Mouse (Mus musculus) intestine, embryonic 15.5 days (tissue): ENCODE results near the gene Pde4d. TPM values are rescaled to one million over a fixed set of nuclear protein-coding genes. Genes with fewer than 3 reads are reported as not detected.

Experiments
- ATAC-seq: fragments of 200-750 bp; cut with Nextera tagmentation; 2 replicates; pipeline ENCODE4 v1.8.0; 2017; ENCODE audit warnings: moderate TSS enrichment, moderate library complexity
- H3K27ac ChIP-seq: fragments of 300-500 bp; sonication (generic); 2 replicates; pipeline ENCODE4 v1.5.1; 2015; ENCODE audit warnings: mild to moderate bottlenecking, inconsistent platforms
- H3K27me3 ChIP-seq: fragments of 300-500 bp; sonication (generic); replicated peaks from 2 replicates; pipeline ENCODE4 v1.6.1; 2015; ENCODE audit warnings: inconsistent platforms
- H3K36me3 ChIP-seq: fragments of 300-500 bp; sonication (generic); 2 replicates; pipeline ENCODE4 v1.6.1; 2015; ENCODE audit warnings: inconsistent platforms
- H3K4me1 ChIP-seq: fragments of 300-500 bp; sonication (generic); replicated peaks from 2 replicates; pipeline ENCODE4 v1.6.1; 2015; ENCODE audit warnings: inconsistent platforms
- H3K4me2 ChIP-seq: fragments of 300-500 bp; sonication (generic); replicated peaks from 2 replicates; pipeline ENCODE4 v1.6.1; 2015; ENCODE audit warnings: mild to moderate bottlenecking, inconsistent platforms
- H3K4me3 ChIP-seq: fragments of 300-500 bp; sonication (generic); replicated peaks from 2 replicates; pipeline ENCODE4 v1.5.1; 2015; ENCODE audit warnings: inconsistent platforms
- H3K9ac ChIP-seq: fragments of 300-500 bp; sonication (generic); 2 replicates; pipeline ENCODE4 v1.6.1; 2015; ENCODE audit warnings: inconsistent platforms
- H3K9me3 ChIP-seq: fragments of 300-500 bp; sonication (generic); 2 replicates; pipeline ENCODE4 v1.6.1; 2016; ENCODE audit warnings: inconsistent platforms
- WGBS: fragments of 180-500 bp; shearing (Covaris S2); methylation state at CpG from one replicate; pipeline ENCODE4 v1.1.7; 2015; 5-methylcytosine and 5-hydroxymethylcytosine counted together
- polyA plus RNA-seq: library from polyadenylated mRNA; unstranded; fragments of >200 nt; fragmentation: Nextera tagmentation; extraction: Ambion mirVana; gene quantifications from 2 replicates; pipeline ENCODE4 v1.2.1, GENCODE M21; 2015

Gene Pde4d
- polyA plus RNA-seq, 1 experiment from 2014 or later, result 18.5 TPM

DNA sequence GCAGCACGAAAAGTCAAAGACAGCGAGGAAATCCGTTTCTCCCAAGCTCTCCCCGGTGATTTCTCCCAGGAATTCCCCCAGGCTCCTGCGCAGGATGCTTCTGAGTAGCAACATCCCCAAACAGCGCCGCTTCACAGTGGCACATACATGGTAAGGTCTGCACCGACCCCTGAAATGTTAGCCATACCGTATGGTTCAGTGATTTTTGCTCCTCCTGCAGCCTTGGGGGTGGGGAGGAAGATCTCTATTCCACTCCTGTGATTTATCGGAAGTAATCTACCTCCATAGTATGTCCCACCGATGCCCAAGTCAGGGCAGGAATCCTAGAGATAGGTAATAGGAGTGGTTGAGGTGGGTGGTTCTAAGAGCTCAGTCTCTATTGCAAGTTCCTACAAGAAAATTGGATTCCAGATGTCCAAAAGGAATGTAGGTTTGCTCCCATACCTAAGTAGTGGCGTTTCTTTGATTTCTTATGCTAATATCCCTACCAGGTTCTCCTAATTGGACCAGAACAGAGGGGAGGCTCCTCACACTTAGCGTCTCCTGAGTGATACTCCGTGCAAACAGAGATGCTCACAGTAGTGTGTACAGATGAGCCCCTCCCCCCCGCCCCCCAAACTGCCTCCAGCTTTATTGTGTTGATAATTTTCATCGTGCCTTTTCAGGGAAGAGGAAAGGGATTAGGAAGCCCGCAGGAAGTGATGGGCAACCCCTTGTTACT is 811.2 kb downstream of the Pde4d start:
- Histone ChIP-seq H3K4me3 (peak overlapping the region; percentile 51), H3K27ac (peak overlapping the region; percentile 86), H3K9ac (peak overlapping the region; percentile 56), H3K4me2 (peak overlapping the region; percentile 87), H3K27me3 (no peaks in the 10 kb centered on the region), H3K9me3 (no peaks in the 10 kb centered on the region), H3K4me1 (no peaks in the 10 kb centered on the region), H3K36me3 (no peaks in the 10 kb centered on the region)
- peak; percentile 52 for ATAC-seq
- 2% methylated on average over 17 of the region's 17 CpGs for WGBS

DNA sequence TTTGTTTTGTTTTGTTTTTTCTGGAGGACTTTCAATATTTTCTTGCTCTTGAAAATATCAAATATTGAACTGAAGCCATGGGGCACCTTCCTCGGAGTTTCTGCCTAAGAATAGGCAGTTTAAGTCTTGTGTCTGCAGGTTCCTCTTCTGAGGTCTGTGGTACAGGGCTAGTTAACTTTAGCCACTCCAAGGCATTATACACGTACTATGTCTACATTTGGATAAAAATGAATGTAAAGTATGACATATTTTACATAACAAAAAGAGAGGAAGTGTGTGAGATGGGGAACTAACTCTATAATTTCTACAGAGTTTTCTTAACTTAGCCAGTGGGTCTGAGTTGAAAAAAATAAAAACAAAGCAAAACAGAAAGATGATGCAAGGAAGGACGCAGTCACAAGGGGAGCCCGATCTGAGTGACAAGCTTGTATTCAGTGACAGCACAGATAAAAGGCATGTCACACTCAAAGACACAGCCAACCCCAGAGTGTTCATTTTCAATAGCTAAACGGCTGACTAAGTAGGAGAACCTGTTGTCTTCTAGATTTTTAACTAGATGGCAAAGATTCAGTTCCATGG is 812.0 kb downstream of the Pde4d start:
- WGBS, result 52% methylated on average over 5 of the region's 5 CpGs
- Histone ChIP-seq H3K9ac (no peak overlapping the region), H3K4me1 (no peaks in the 10 kb centered on the region), H3K4me3 (peak overlapping the region; percentile 14; the same call in 1 of the 2 replicates), H3K27ac (no peak overlapping the region), H3K36me3 (no peaks in the 10 kb centered on the region), H3K9me3 (no peaks in the 10 kb centered on the region), H3K27me3 (no peaks in the 10 kb centered on the region), H3K4me2 (peak overlapping the region; percentile 87)
- ATAC-seq, result no peak

DNA sequence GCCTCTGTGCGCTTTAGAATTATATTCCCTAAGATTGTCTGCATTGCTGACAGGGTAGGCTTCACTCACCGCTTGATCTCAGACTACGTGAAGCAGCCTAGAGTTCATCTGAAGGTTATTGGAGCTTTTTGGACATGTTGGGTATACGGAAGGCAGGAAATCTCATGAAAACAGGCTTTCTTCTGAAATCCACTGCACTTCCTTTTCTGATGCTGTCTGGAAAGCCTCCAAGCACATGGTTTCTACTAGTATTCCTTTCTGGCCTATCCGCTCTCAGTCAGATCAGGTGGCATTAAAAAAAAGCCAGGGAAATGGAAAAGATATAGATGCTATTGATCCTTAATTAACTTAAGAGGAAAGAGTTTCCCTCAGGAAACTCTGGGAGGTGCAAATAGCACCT is 812.8 kb downstream of the Pde4d start:
- Histone ChIP-seq H3K36me3 (no peaks in the 10 kb centered on the region), H3K9me3 (no peaks in the 10 kb centered on the region), H3K27ac (peak overlapping the region; percentile 20; the same call in 1 of the 2 replicates), H3K4me2 (peak overlapping the region; percentile 87), H3K27me3 (no peaks in the 10 kb centered on the region), H3K4me1 (no peaks in the 10 kb centered on the region), H3K4me3 (peak overlapping the region; percentile 14; the same call in 1 of the 2 replicates), H3K9ac (no peak overlapping the region)
- WGBS, result 50% methylated on average over 5 of the region's 5 CpGs
- no peak for ATAC-seq

DNA sequence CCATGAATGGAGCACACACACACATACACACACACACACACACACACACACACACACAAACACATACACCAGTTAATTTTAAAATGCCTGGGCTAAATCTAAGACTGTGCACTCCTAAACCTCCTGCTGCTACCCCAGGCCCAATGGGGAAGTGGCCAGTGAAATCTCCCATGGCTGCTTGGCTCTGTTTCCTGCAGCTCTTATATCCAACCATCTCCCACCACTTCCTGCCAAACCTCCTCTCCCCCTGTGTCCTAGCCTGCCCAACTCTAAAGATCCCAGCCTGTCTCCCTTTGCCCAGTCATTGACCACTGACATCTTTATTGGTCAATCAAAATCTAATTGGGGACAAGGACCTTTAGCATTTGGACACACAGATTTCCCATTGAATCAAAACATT is 814.1 kb downstream of the Pde4d start:
- no peak overlapping the region for H3K4me2 ChIP-seq
- H3K9me3 ChIP-seq, result no peaks in the 10 kb centered on the region
- ATAC-seq, result no peak
- no peak overlapping the region for H3K4me3 ChIP-seq
- H3K36me3 ChIP-seq, result no peaks in the 10 kb centered on the region
- H3K27me3 ChIP-seq, result no peaks in the 10 kb centered on the region
- no peak overlapping the region for H3K9ac ChIP-seq
- no peaks in the 10 kb centered on the region for H3K4me1 ChIP-seq
- no peak overlapping the region for H3K27ac ChIP-seq

DNA sequence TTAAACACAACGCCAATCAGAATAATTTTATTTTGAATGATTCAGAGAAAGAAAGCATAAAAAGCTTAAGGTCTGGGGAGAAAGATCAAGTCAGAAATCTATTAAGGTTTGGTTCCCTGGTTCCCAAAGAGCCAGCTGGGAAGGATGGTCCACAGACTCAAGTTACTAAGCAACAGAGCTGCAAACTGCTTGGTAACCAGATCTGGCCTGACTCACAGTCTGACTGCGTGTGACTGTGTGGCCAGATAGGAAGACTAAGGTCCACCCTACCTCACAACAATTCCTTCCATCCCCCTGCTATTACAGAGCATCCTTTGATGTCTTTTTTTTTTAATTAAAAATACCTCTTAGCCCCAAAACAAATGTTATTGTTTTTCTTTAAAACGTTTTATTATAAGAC is 818.5 kb downstream of the Pde4d start:
- Histone ChIP-seq H3K4me2 (no peak overlapping the region), H3K27me3 (no peaks in the 10 kb centered on the region), H3K27ac (no peak overlapping the region), H3K9me3 (no peaks in the 10 kb centered on the region), H3K36me3 (no peaks in the 10 kb centered on the region), H3K4me1 (no peaks in the 10 kb centered on the region), H3K9ac (no peak overlapping the region), H3K4me3 (no peak overlapping the region)
- no peak for ATAC-seq
- WGBS, result 53% methylated on average over 3 of the region's 3 CpGs

DNA sequence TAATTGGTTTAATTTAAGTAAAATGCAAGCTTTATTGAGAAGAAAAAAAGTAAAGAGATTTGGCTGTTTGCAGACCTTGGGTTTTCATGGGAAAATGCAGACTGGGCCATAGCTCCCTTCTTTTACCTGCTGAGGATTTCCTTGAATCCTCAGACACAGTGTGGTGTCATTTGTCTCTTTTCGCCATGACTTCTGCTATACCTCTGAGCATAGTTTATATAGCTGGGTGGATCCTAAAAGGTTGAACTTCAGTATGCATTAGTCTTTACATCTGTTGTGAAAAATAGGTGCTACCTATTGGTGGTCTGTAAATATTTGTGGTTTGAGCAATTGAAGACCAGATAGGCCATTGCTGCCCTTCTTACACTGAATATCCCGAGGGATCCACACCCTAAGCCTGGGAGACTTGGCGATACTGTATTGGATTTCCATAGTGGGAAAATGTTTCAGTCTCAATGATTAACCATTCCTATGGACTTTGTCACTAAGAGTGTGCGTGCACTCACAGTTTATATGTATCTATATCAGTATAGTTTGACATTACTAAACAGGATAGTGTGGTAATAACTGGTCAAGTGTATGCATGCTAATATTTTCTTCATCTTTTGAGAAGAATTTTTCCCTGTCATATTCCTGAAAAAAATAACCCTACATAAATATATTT is 819.0 kb downstream of the Pde4d start:
- ATAC-seq, result peak; percentile 91
- 81% methylated on average over 4 of the region's 4 CpGs for WGBS
- H3K9me3 ChIP-seq, result no peaks in the 10 kb centered on the region
- H3K27me3 ChIP-seq, result no peaks in the 10 kb centered on the region
- no peaks in the 10 kb centered on the region for H3K4me1 ChIP-seq
- no peaks in the 10 kb centered on the region for H3K36me3 ChIP-seq
- no peak overlapping the region for H3K4me3 ChIP-seq
- no peak overlapping the region for H3K9ac ChIP-seq
- no peak overlapping the region for H3K27ac ChIP-seq
- H3K4me2 ChIP-seq, result no peak overlapping the region

DNA sequence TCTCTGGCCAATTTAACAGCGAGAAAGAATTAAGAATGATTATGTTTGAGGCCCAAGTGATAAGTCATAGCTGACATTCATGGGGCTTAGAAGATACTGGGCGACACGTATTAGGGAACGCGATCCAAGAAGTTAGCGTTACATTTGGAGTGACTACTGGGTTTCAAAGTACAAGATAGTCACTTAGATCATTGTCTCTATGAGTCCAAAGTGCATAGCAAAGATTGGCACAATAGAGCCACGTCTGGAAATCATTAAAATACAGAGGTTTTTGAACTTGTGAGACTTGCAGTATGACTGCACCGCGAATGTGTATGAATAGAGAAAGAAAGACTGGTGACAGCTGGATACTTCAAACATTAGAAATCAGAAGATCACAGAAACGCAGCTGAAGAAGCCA is 825.1 kb downstream of the Pde4d start:
- no peaks in the 10 kb centered on the region for H3K9me3 ChIP-seq
- 85% methylated on average over 10 of the region's 10 CpGs for WGBS
- H3K4me2 ChIP-seq, result no peak overlapping the region
- no peaks in the 10 kb centered on the region for H3K27me3 ChIP-seq
- no peak overlapping the region for H3K9ac ChIP-seq
- H3K4me3 ChIP-seq, result no peak overlapping the region
- peak; percentile 31; the same call in 1 of the 2 replicates for ATAC-seq
- H3K4me1 ChIP-seq, result 0 out of 2 replicates have a peak, but pooled peaks cover 3% of the 10 kb centered on the region
- H3K27ac ChIP-seq, result no peak overlapping the region
- H3K36me3 ChIP-seq, result no peaks in the 10 kb centered on the region

DNA sequence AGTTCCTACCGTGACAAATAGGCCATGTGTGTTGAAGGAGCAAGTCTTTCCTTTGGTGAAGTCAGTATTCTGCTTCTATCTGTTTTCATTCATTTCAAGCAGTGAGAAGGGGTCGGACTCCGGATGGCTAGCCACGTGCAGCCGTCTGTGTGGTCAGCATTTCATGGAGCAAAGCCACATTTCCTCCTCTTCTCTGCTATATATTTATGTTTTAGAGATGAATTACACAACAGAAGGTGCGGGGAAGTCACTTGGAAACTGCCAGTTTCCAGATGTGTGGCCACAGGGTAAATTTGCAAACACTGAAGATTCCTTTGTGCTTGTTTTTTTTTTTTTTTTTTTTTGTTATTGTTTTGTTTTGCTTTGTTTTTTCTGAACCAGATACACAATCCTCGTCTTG is 828.0 kb downstream of the Pde4d start:
- no peak for ATAC-seq
- 38% methylated on average over 7 of the region's 7 CpGs for WGBS
- H3K27ac ChIP-seq, result no peak overlapping the region

DNA sequence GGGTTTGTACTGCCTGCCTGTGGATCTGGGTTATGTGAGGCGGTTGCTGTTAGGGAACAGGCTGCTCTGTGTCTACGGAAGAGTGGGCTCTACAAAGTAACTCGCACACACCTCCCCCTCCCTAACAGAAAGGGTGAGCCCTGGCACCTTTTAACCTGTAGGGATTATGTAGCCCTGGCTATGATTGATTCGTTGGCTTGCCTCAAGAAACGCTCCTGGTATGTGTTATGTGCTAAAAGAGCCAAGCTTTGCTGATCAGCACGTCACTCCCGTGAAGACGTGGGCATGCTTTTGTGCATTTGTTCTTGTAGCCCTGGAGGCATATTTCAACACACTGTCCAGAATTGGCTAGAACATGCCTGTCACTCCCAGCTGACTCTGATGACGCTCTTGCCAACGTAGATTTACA is 828.8 kb downstream of the Pde4d start:
- Histone ChIP-seq H3K4me2 (no peak overlapping the region), H3K4me3 (no peak overlapping the region), H3K4me1 (0 out of 2 replicates have a peak, but pooled peaks cover 3% of the 10 kb centered on the region), H3K27ac (no peak overlapping the region), H3K36me3 (no peaks in the 10 kb centered on the region), H3K9ac (no peak overlapping the region), H3K9me3 (no peaks in the 10 kb centered on the region), H3K27me3 (no peaks in the 10 kb centered on the region)
- 47% methylated on average over 10 of the region's 10 CpGs for WGBS
- ATAC-seq, result no peak

More for the DNA sequence above, 828.0 kb downstream of the Pde4d start:
- Histone ChIP-seq H3K9ac (no peak overlapping the region), H3K4me2 (no peak overlapping the region), H3K27me3 (no peaks in the 10 kb centered on the region), H3K4me1 (0 out of 2 replicates have a peak, but pooled peaks cover 3% of the 10 kb centered on the region), H3K9me3 (no peaks in the 10 kb centered on the region), H3K4me3 (no peak overlapping the region), H3K36me3 (no peaks in the 10 kb centered on the region)

DNA sequence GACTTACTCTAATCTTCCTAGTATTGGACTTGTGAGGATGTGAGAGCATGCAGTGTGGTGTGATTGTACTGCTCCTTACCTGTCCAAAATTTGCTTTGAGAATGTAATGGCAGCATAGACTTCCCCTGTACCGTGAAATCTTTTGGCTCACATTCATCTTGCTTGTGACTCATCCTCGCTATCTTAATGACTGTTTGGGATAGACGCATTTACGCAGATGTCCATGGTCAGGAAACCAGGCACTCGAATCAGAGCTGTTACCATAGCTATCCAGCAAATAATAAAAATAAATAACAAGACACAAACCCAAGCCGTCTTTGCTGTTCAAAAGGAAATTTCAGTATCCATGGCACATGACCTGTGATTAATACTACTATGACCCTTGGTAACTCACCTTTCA is 829.5 kb downstream of the Pde4d start:
- H3K9ac ChIP-seq, result no peak overlapping the region
- no peaks in the 10 kb centered on the region for H3K36me3 ChIP-seq
- H3K4me3 ChIP-seq, result no peak overlapping the region
- H3K27ac ChIP-seq, result no peak overlapping the region
- 0 out of 2 replicates have a peak, but pooled peaks cover 3% of the 10 kb centered on the region for H3K4me1 ChIP-seq
- no peak for ATAC-seq
- WGBS, result 60% methylated on average over 6 of the region's 6 CpGs
- H3K4me2 ChIP-seq, result no peak overlapping the region
- no peaks in the 10 kb centered on the region for H3K9me3 ChIP-seq
- H3K27me3 ChIP-seq, result no peaks in the 10 kb centered on the region

DNA sequence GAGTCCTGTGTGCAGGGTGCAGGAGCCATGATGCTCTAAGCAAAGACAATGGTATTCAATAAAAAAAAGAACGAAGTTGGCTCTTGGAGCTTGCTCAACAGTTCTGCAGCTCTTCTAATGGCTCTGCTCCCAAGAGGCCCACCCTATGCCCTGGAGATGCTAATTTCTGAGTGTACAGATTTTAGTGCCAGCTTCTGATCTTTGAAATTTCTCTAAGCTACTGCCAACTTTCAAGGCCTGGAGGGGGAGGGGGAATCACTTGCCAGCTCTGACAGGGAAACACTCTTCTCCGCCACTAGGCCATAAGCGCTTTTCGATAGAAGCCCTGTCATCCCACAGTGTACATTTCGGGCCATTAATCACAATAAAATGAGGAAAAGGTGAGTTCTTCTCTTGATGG is 830.7 kb downstream of the Pde4d start:
- Histone ChIP-seq H3K4me3 (no peak overlapping the region), H3K4me1 (0 out of 2 replicates have a peak, but pooled peaks cover 3% of the 10 kb centered on the region), H3K27ac (no peak overlapping the region), H3K9ac (no peak overlapping the region), H3K9me3 (no peaks in the 10 kb centered on the region), H3K27me3 (no peaks in the 10 kb centered on the region), H3K36me3 (no peaks in the 10 kb centered on the region), H3K4me2 (no peak overlapping the region)
- ATAC-seq, result no peak
- WGBS, result 91% methylated on average over 5 of the region's 5 CpGs

DNA sequence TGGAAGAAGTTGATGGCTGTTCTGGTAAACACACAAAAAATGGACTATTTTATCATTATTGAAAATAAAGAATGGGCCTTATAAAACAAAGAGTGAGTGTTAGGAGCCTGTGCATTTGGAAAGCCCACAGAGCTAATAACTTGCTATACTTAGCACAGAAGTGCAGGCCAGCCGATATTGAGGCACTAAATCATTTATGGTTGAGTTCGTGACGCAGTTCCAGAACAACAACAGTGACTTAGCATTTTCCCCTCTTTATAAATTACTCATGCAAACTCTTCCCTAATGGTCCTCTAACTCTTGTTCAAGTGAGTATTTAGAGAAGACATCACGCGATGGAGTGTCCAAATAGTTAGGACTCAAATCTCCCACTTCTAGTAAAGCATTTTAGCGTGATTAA is 837.7 kb downstream of the Pde4d start:
- H3K4me1 ChIP-seq, result no peaks in the 10 kb centered on the region
- no peaks in the 10 kb centered on the region for H3K36me3 ChIP-seq
- ATAC-seq, result no peak
- 71% methylated on average over 6 of the region's 6 CpGs for WGBS
- H3K4me2 ChIP-seq, result no peak overlapping the region
- no peaks in the 10 kb centered on the region for H3K27me3 ChIP-seq
- no peak overlapping the region for H3K27ac ChIP-seq
- no peak overlapping the region for H3K9ac ChIP-seq
- H3K9me3 ChIP-seq, result no peaks in the 10 kb centered on the region
- no peak overlapping the region for H3K4me3 ChIP-seq
